Mouse (Mus musculus): ENCODE data around the gene Gm21887. TPM values are rescaled to one million over a fixed set of nuclear protein-coding genes. Genes with fewer than 3 reads are reported as not detected.
"Not testable (repeated sequence)": the region's sequence is repeated elsewhere in the genome, so short reads cannot be mapped to it uniquely, and the experiment has no call there.

Gene Gm21887
- total RNA-seq (2015) (69.2 and 81.4 TPM in 2 replicates), total RNA-seq (2017) (171 and 231 TPM in 2 replicates)

- ATAC-seq (replicated peaks; ENCODE audit: poor library complexity): peak; percentile 44
These were observed at the start of gene Gm21887 for GRCm38 (mm10) chrX:170009016-170009750. Gene Gm21887, plus strand, starts transcription at chrX:170009659.

GRCm38 (mm10) chrX:169969337-169969736, 40.1 kb upstream of the Gm21887 start:
- ATAC-seq (replicated peaks; ENCODE audit: poor library complexity): no peak

GRCm38 (mm10) chrX:169969765-169970164, 39.7 kb upstream of the Gm21887 start:
- not testable (repeated sequence) for ATAC-seq (replicated peaks; ENCODE audit: poor library complexity)

GRCm38 (mm10) chrX:169970546-169970945, 38.9 kb upstream of the Gm21887 start:
- ATAC-seq (replicated peaks; ENCODE audit: poor library complexity): not testable (repeated sequence)

GRCm38 (mm10) chrX:169971562-169971961, 37.9 kb upstream of the Gm21887 start:
- ATAC-seq (replicated peaks; ENCODE audit: poor library complexity): not testable (repeated sequence)

GRCm38 (mm10) chrX:169972131-169972530, 37.3 kb upstream of the Gm21887 start:
- not testable (repeated sequence) for ATAC-seq (replicated peaks; ENCODE audit: poor library complexity)

- peak; percentile 63 for ATAC-seq (replicated peaks; ENCODE audit: poor library complexity)
These were observed 36.5 kb upstream of the Gm21887 start for GRCm38 (mm10) chrX:169972791-169973494.

GRCm38 (mm10) chrX:169973806-169974205, 35.7 kb upstream of the Gm21887 start:
- not testable (repeated sequence) for ATAC-seq (replicated peaks; ENCODE audit: poor library complexity)

GRCm38 (mm10) chrX:169974456-169974855, 35.0 kb upstream of the Gm21887 start:
- ATAC-seq (replicated peaks; ENCODE audit: poor library complexity): not testable (repeated sequence)

GRCm38 (mm10) chrX:169974974-169975373, 34.5 kb upstream of the Gm21887 start:
- not testable (repeated sequence) for ATAC-seq (replicated peaks; ENCODE audit: poor library complexity)

- ATAC-seq (replicated peaks; ENCODE audit: poor library complexity): 0 out of 2 replicates have a peak, but pooled peaks have one; percentile 3
These were observed 33.8 kb upstream of the Gm21887 start for GRCm38 (mm10) chrX:169975681-169976131.

- not testable (repeated sequence) for ATAC-seq (replicated peaks; ENCODE audit: poor library complexity)
These were observed 33.1 kb upstream of the Gm21887 start for GRCm38 (mm10) chrX:169976340-169976739.

GRCm38 (mm10) chrX:169977856-169978435, 31.5 kb upstream of the Gm21887 start:
- not testable (repeated sequence) for ATAC-seq (replicated peaks; ENCODE audit: poor library complexity)

- ATAC-seq (replicated peaks; ENCODE audit: poor library complexity): peak; percentile 47
These were observed 30.8 kb upstream of the Gm21887 start for GRCm38 (mm10) chrX:169978436-169979381.

- not testable (repeated sequence) for ATAC-seq (replicated peaks; ENCODE audit: poor library complexity)
These were observed 29.8 kb upstream of the Gm21887 start for GRCm38 (mm10) chrX:169979461-169980202.

- not testable (repeated sequence) for ATAC-seq (replicated peaks; ENCODE audit: poor library complexity)
These were observed 29.3 kb upstream of the Gm21887 start for GRCm38 (mm10) chrX:169980203-169980556.

GRCm38 (mm10) chrX:169980809-169981289, 28.6 kb upstream of the Gm21887 start:
- peak; percentile 12 for ATAC-seq (replicated peaks; ENCODE audit: poor library complexity)

GRCm38 (mm10) chrX:169981761-169982181, 27.7 kb upstream of the Gm21887 start:
- not testable (repeated sequence) for ATAC-seq (replicated peaks; ENCODE audit: poor library complexity)

Data from megakaryocyte progenitor cell, adult 5-6 weeks (primary cell).